22 mouse cellular contexts compared by ENCODE assay signal in genomic region chr10:126661095-126661615, GRCm38 (mm10).
DNase-seq lines count a peak whose midpoint lies in the region; ATAC-seq and TF ChIP-seq lines count a peak whose summit lies in the region.
"Had no signal": no experiment of that assay in that cellular context is flagged by ENCODE, and none has a peak within 500 bp of the region (broad histone marks: within the 10 kb centered on the region; RNA-seq: fewer than 3 reads in every experiment).

No protein-coding gene starts in this region.

- no peak overlapping the region for H3K9ac ChIP-seq in embryonic facial prominence, embryonic 11.5 days (replicated peaks; ENCODE audit: low read length)
- no peak overlapping the region for H3K9ac ChIP-seq in hindbrain, postnatal 0 days (replicated peaks; ENCODE audit: low read length)
- H3K9ac ChIP-seq in hindbrain, embryonic 16.5 days (ENCODE audit: low read depth, low read length): no peak overlapping the region
- no peak overlapping the region for H3K9ac ChIP-seq in midbrain, embryonic 12.5 days (replicated peaks)
- H3K9ac ChIP-seq: heart, embryonic 13.5 days; limb, embryonic 15.5 days; liver, embryonic 15.5 days; midbrain, embryonic 13.5 days had no signal

- H3K27me3 ChIP-seq in embryonic facial prominence, embryonic 11.5 days (ENCODE audit: control insufficient read depth, insufficient read depth, low read length): no peaks in the 10 kb centered on the region
- H3K27me3 ChIP-seq in embryonic facial prominence, embryonic 10.5 days (replicated peaks; ENCODE audit: low read depth, poor library complexity, severe bottlenecking): no peaks in the 10 kb centered on the region
- H3K27me3 ChIP-seq in hindbrain, postnatal 0 days (ENCODE audit: insufficient read depth, low read length): no peaks in the 10 kb centered on the region
- no peaks in the 10 kb centered on the region for H3K27me3 ChIP-seq in hindbrain, embryonic 16.5 days (replicated peaks; ENCODE audit: control insufficient read depth, insufficient read depth, low read length)
- no peaks in the 10 kb centered on the region for H3K27me3 ChIP-seq in midbrain, embryonic 12.5 days
- no peaks in the 10 kb centered on the region for H3K27me3 ChIP-seq in midbrain, embryonic 10.5 days (ENCODE audit: low read depth, poor library complexity, severe bottlenecking)
- no peaks in the 10 kb centered on the region for H3K27me3 ChIP-seq in G1E (ENCODE audit: insufficient read depth, low read length)
- H3K27me3 ChIP-seq in thymus, adult 2 months (ENCODE audit: control insufficient read depth, insufficient read depth, low read length): no peaks in the 10 kb centered on the region
- H3K27me3 ChIP-seq: heart, embryonic 13.5 days; limb, embryonic 15.5 days; liver, embryonic 15.5 days; midbrain, embryonic 13.5 days had no signal

- no peak for TF ChIP-seq CTCF in hindbrain, postnatal 0 days (IDR thresholded peaks at IDR 0.05; ENCODE audit: low read depth)
- no peak for TF ChIP-seq CTCF in G1E (IDR thresholded peaks at IDR 0.05; ENCODE audit: low read depth, low read length)
- no peak for TF ChIP-seq CTCF in thymus, adult 2 months (IDR thresholded peaks at IDR 0.05; ENCODE audit: borderline replicate concordance, control insufficient read depth, extremely low read depth, insufficient read depth, low read length, poor library complexity)

- no peak for DNase-seq in embryonic facial prominence, embryonic 11.5 days (ENCODE audit: low spot score)
- no peak for DNase-seq in embryonic facial prominence, embryonic 10.5 days (ENCODE audit: low spot score)
- no peak for DNase-seq in hindbrain, postnatal 0 days (ENCODE audit: low spot score)
- DNase-seq in midbrain, embryonic 10.5 days (ENCODE audit: low spot score): no peak
- no peak for DNase-seq in G1E (ENCODE audit: low spot score)
- DNase-seq in thymus, adult 2 months: no peak
- DNase-seq: adrenal gland, postnatal 10 days; cerebellum, adult 18-20 months; cerebellum, postnatal 25 days; gastrocnemius, postnatal 36 days; heart, adult 2 months; kidney, adult 18-20 months; kidney, postnatal 4 days; layer of hippocampus, adult 9-11 months had no signal

- no peak for TF ChIP-seq POLR2A in thymus, adult 2 months (IDR thresholded peaks at IDR 0.05; ENCODE audit: control insufficient read depth, extremely low read depth, insufficient read depth, low read length, poor library complexity)

- no peak overlapping the region for H3K4me3 ChIP-seq in embryonic facial prominence, embryonic 11.5 days (ENCODE audit: low read depth, low read length)
- H3K4me3 ChIP-seq in embryonic facial prominence, embryonic 10.5 days: no peak overlapping the region
- no peak overlapping the region for H3K4me3 ChIP-seq in hindbrain, postnatal 0 days (ENCODE audit: low read length)
- no peak overlapping the region for H3K4me3 ChIP-seq in hindbrain, embryonic 16.5 days (ENCODE audit: low read length)
- H3K4me3 ChIP-seq in midbrain, embryonic 12.5 days: no peak overlapping the region
- no peak overlapping the region for H3K4me3 ChIP-seq in midbrain, embryonic 10.5 days
- H3K4me3 ChIP-seq in G1E (ENCODE audit: low read depth, low read length): no peak overlapping the region
- no peak overlapping the region for H3K4me3 ChIP-seq in thymus, adult 2 months (ENCODE audit: control insufficient read depth, insufficient read depth, low read length)
- H3K4me3 ChIP-seq: heart, adult 2 months; heart, embryonic 13.5 days; limb, embryonic 15.5 days; liver, embryonic 15.5 days; midbrain, embryonic 13.5 days had no signal

- H3K9me3 ChIP-seq in embryonic facial prominence, embryonic 11.5 days (replicated peaks; ENCODE audit: control insufficient read depth, low read length): no peaks in the 10 kb centered on the region
- H3K9me3 ChIP-seq in embryonic facial prominence, embryonic 10.5 days: no peaks in the 10 kb centered on the region
- H3K9me3 ChIP-seq in hindbrain, postnatal 0 days (ENCODE audit: low read length): no peaks in the 10 kb centered on the region
- no peaks in the 10 kb centered on the region for H3K9me3 ChIP-seq in hindbrain, embryonic 16.5 days (ENCODE audit: control insufficient read depth, low read length)
- H3K9me3 ChIP-seq in midbrain, embryonic 12.5 days: 0 out of 2 replicates have a peak, but pooled peaks cover 4% of the 10 kb centered on the region
- H3K9me3 ChIP-seq in midbrain, embryonic 10.5 days (replicated peaks): no peaks in the 10 kb centered on the region
- H3K9me3 ChIP-seq in G1E (replicated peaks): peaks cover 43% of the 10 kb centered on the region
- H3K9me3 ChIP-seq: limb, embryonic 15.5 days; liver, embryonic 15.5 days; midbrain, embryonic 13.5 days had no signal

- H3K4me2 ChIP-seq in embryonic facial prominence, embryonic 11.5 days (ENCODE audit: low read depth, low read length): no peak overlapping the region
- H3K4me2 ChIP-seq in hindbrain, postnatal 0 days (ENCODE audit: low read depth, low read length): no peak overlapping the region
- H3K4me2 ChIP-seq in hindbrain, embryonic 16.5 days (ENCODE audit: low read length): no peak overlapping the region
- no peak overlapping the region for H3K4me2 ChIP-seq in midbrain, embryonic 12.5 days (replicated peaks)
- H3K4me2 ChIP-seq: heart, embryonic 13.5 days; limb, embryonic 15.5 days; liver, embryonic 15.5 days; midbrain, embryonic 13.5 days had no signal

- no peak overlapping the region for H3K27ac ChIP-seq in embryonic facial prominence, embryonic 11.5 days (replicated peaks; ENCODE audit: low read depth, low read length)
- no peak overlapping the region for H3K27ac ChIP-seq in embryonic facial prominence, embryonic 10.5 days (replicated peaks)
- H3K27ac ChIP-seq in hindbrain, postnatal 0 days: no peak overlapping the region
- H3K27ac ChIP-seq in hindbrain, embryonic 16.5 days (ENCODE audit: low read depth, low read length): no peak overlapping the region
- H3K27ac ChIP-seq in midbrain, embryonic 12.5 days (replicated peaks): no peak overlapping the region
- H3K27ac ChIP-seq in midbrain, embryonic 10.5 days (replicated peaks): no peak overlapping the region
- H3K27ac ChIP-seq in thymus, adult 2 months (ENCODE audit: control insufficient read depth, insufficient read depth, low read length): no peak overlapping the region
- H3K27ac ChIP-seq: heart, adult 2 months; heart, embryonic 13.5 days; limb, embryonic 15.5 days; liver, embryonic 15.5 days; midbrain, embryonic 13.5 days had no signal

- 66% methylated on average over 5 of the region's 5 CpGs for WGBS in embryonic facial prominence, embryonic 11.5 days
- 73% methylated on average over 5 of the region's 5 CpGs for WGBS in embryonic facial prominence, embryonic 10.5 days
- 67% methylated on average over 5 of the region's 5 CpGs for WGBS in hindbrain, postnatal 0 days
- WGBS in hindbrain, embryonic 16.5 days: 58% methylated on average over 5 of the region's 5 CpGs
- 65% methylated on average over 5 of the region's 5 CpGs for WGBS in midbrain, embryonic 12.5 days
- WGBS in midbrain, embryonic 10.5 days: 63% methylated on average over 5 of the region's 5 CpGs
- 65% methylated on average over 5 of the region's 5 CpGs for WGBS in thymus, adult 2 months

- H3K4me1 ChIP-seq in embryonic facial prominence, embryonic 11.5 days (ENCODE audit: control insufficient read depth, insufficient read depth, low read length): no peaks in the 10 kb centered on the region
- no peaks in the 10 kb centered on the region for H3K4me1 ChIP-seq in embryonic facial prominence, embryonic 10.5 days
- no peaks in the 10 kb centered on the region for H3K4me1 ChIP-seq in hindbrain, postnatal 0 days (ENCODE audit: insufficient read depth, low read length)
- no peaks in the 10 kb centered on the region for H3K4me1 ChIP-seq in hindbrain, embryonic 16.5 days (ENCODE audit: control insufficient read depth, insufficient read depth, low read depth, low read length)
- H3K4me1 ChIP-seq in midbrain, embryonic 12.5 days: no peaks in the 10 kb centered on the region
- no peaks in the 10 kb centered on the region for H3K4me1 ChIP-seq in midbrain, embryonic 10.5 days
- H3K4me1 ChIP-seq in G1E (ENCODE audit: insufficient read depth, low read depth, low read length): no peaks in the 10 kb centered on the region
- H3K4me1 ChIP-seq in thymus, adult 2 months (replicated peaks; ENCODE audit: control insufficient read depth, insufficient read depth, low read length): no peaks in the 10 kb centered on the region
- H3K4me1 ChIP-seq: heart, embryonic 13.5 days; liver, embryonic 15.5 days had no signal

- 0 out of 2 replicates have a peak, but pooled peaks have one; percentile 29 for ATAC-seq in embryonic facial prominence, embryonic 11.5 days (replicated peaks; ENCODE audit: insufficient number of reproducible peaks, low FRiP score, low TSS enrichment, low read depth)
- ATAC-seq in hindbrain, postnatal 0 days: peak; percentile 29; the same call in 1 of the 2 replicates
- ATAC-seq in hindbrain, embryonic 16.5 days: no peak
- ATAC-seq in midbrain, embryonic 12.5 days (ENCODE audit: low FRiP score, low read depth): peak; percentile 49
- ATAC-seq in G1E (ENCODE audit: extremely low read depth, insufficient number of reproducible peaks, low FRiP score, poor library complexity, severe bottlenecking): peak; percentile 15; the same call in 1 of the 2 replicates
- ATAC-seq: activated CD4-positive, CD25-positive, alpha-beta regulatory T cell, adult 4 months; lung, postnatal 0 days; midbrain, embryonic 13.5 days had no signal

- H3K36me3 ChIP-seq in embryonic facial prominence, embryonic 11.5 days (replicated peaks; ENCODE audit: control insufficient read depth, insufficient read depth, low read depth, low read length): no peaks in the 10 kb centered on the region
- H3K36me3 ChIP-seq in embryonic facial prominence, embryonic 10.5 days (replicated peaks): no peaks in the 10 kb centered on the region
- no peaks in the 10 kb centered on the region for H3K36me3 ChIP-seq in hindbrain, postnatal 0 days (ENCODE audit: insufficient read depth, low read length)
- H3K36me3 ChIP-seq in hindbrain, embryonic 16.5 days (ENCODE audit: control insufficient read depth, insufficient read depth, low read length): no peaks in the 10 kb centered on the region
- no peaks in the 10 kb centered on the region for H3K36me3 ChIP-seq in midbrain, embryonic 12.5 days
- H3K36me3 ChIP-seq in midbrain, embryonic 10.5 days: no peaks in the 10 kb centered on the region
- H3K36me3 ChIP-seq in G1E (replicated peaks): no peaks in the 10 kb centered on the region
- no peaks in the 10 kb centered on the region for H3K36me3 ChIP-seq in thymus, adult 2 months (ENCODE audit: control insufficient read depth, insufficient read depth, low read length)
- H3K36me3 ChIP-seq: heart, embryonic 13.5 days; limb, embryonic 15.5 days; liver, embryonic 15.5 days; midbrain, embryonic 13.5 days had no signal
